ENCODE assay signal across 8 mouse cellular contexts in genomic region chr11:69801379-69801977, GRCm38 (mm10). TPM values are rescaled to one million over a fixed set of nuclear protein-coding genes. Genes with fewer than 3 reads are reported as not detected.
A peak's percentile ranks its signal among the peaks of the same experiment; 100 is the strongest.
DNase-seq lines count a peak whose midpoint lies in the region; ATAC-seq and TF ChIP-seq lines count a peak whose summit lies in the region.

TSS of gene Fgf11 (minus strand) at chr11:69801857.

- TF ChIP-seq POLR2A in liver, adult 2 months (IDR thresholded peaks at IDR 0.05; ENCODE audit: extremely low read depth, insufficient read depth, low read length): no peak

- 0 out of 2 replicates have a peak, but pooled peaks cover 1% of the 10 kb centered on the region for H3K9me3 ChIP-seq in hindbrain, embryonic 12.5 days (replicated peaks)
- no peaks in the 10 kb centered on the region for H3K9me3 ChIP-seq in limb, embryonic 15.5 days
- no peaks in the 10 kb centered on the region for H3K9me3 ChIP-seq in stomach, embryonic 15.5 days

- H3K36me3 ChIP-seq in liver, adult 2 months (ENCODE audit: control insufficient read depth, insufficient read depth, low read length): no peaks in the 10 kb centered on the region
- H3K36me3 ChIP-seq in hindbrain, embryonic 12.5 days: no peaks in the 10 kb centered on the region
- 0 out of 2 replicates have a peak, but pooled peaks cover 8% of the 10 kb centered on the region for H3K36me3 ChIP-seq in limb, embryonic 15.5 days
- H3K36me3 ChIP-seq in stomach, embryonic 15.5 days: no peaks in the 10 kb centered on the region

- peak within 1 kb of the TSS; percentile 59 for H3K4me3 ChIP-seq in liver, adult 2 months (ENCODE audit: insufficient read depth, low read depth, low read length)
- peak within 1 kb of the TSS; percentile 53 for H3K4me3 ChIP-seq in hindbrain, embryonic 12.5 days
- peak within 1 kb of the TSS; percentile 60 for H3K4me3 ChIP-seq in limb, embryonic 15.5 days
- H3K4me3 ChIP-seq in stomach, embryonic 15.5 days (replicated peaks): peak within 1 kb of the TSS; percentile 56

- DNase-seq in CD4-positive, CD25-positive, alpha-beta regulatory T cell, adult 2 months (ENCODE audit: low read depth, low spot score): peak; percentile 28
- no peak for DNase-seq in liver, adult 2 months (ENCODE audit: extremely low read depth, low read depth, low spot score)
- no peak for DNase-seq in liver
- no peak for DNase-seq in retina, embryonic 14.5 days (ENCODE audit: low spot score)

- H3K27me3 ChIP-seq in liver, adult 2 months (ENCODE audit: control insufficient read depth, insufficient read depth, low read length): peaks cover 9% of the 10 kb centered on the region
- H3K27me3 ChIP-seq in hindbrain, embryonic 12.5 days: peaks cover 67% of the 10 kb centered on the region
- H3K27me3 ChIP-seq in limb, embryonic 15.5 days: peaks cover 60% of the 10 kb centered on the region
- peaks cover 6% of the 10 kb centered on the region; the same call in 1 of the 2 replicates for H3K27me3 ChIP-seq in stomach, embryonic 15.5 days (replicated peaks)

- no peak within 1 kb of the TSS for H3K27ac ChIP-seq in liver, adult 2 months (replicated peaks; ENCODE audit: insufficient read depth, low read depth, low read length)
- peak within 1 kb of the TSS; percentile 93 for H3K27ac ChIP-seq in hindbrain, embryonic 12.5 days
- peak within 1 kb of the TSS; percentile 68 for H3K27ac ChIP-seq in limb, embryonic 15.5 days
- H3K27ac ChIP-seq in stomach, embryonic 15.5 days: peak within 1 kb of the TSS; percentile 76

- H3K4me1 ChIP-seq in liver, adult 2 months (ENCODE audit: control insufficient read depth, insufficient read depth, low read length): peaks cover 4% of the 10 kb centered on the region
- H3K4me1 ChIP-seq in hindbrain, embryonic 12.5 days: peaks cover 60% of the 10 kb centered on the region
- H3K4me1 ChIP-seq in limb, embryonic 15.5 days: peaks cover 62% of the 10 kb centered on the region
- H3K4me1 ChIP-seq in stomach, embryonic 15.5 days: peaks cover 58% of the 10 kb centered on the region

- ATAC-seq in CD4-positive, CD25-positive, alpha-beta regulatory T cell, adult 4 months: no peak
- no peak for ATAC-seq in hindbrain, embryonic 12.5 days (ENCODE audit: low FRiP score)
- ATAC-seq in limb, embryonic 15.5 days (ENCODE audit: insufficient number of reproducible peaks, low FRiP score, low TSS enrichment, low read depth): no peak
- no peak for ATAC-seq in stomach, embryonic 15.5 days (ENCODE audit: insufficient read depth, low FRiP score, low read depth)

- H3K79me2 ChIP-seq in liver, adult 2 months (ENCODE audit: control insufficient read depth, insufficient read depth, low read length): no peaks in the 10 kb centered on the region

- 3% methylated on average over 33 of the region's 33 CpGs for WGBS in liver, adult 2 months
- WGBS in hindbrain, embryonic 12.5 days: 1% methylated on average over 33 of the region's 33 CpGs
- WGBS in limb, embryonic 15.5 days: under 1% methylated on average over 33 of the region's 33 CpGs
- 2% methylated on average over 33 of the region's 33 CpGs for WGBS in stomach, embryonic 15.5 days

- peak within 1 kb of the TSS; percentile 90 for H3K4me2 ChIP-seq in hindbrain, embryonic 12.5 days (replicated peaks)
- peak within 1 kb of the TSS; percentile 97 for H3K4me2 ChIP-seq in limb, embryonic 15.5 days
- peak within 1 kb of the TSS; percentile 98 for H3K4me2 ChIP-seq in stomach, embryonic 15.5 days

- TF ChIP-seq CTCF in liver, adult 2 months (IDR thresholded peaks at IDR 0.05; ENCODE audit: low read depth, low read length): no peak

- peak within 1 kb of the TSS; percentile 61 for H3K9ac ChIP-seq in liver, adult 2 months (ENCODE audit: low read depth, low read length)
- H3K9ac ChIP-seq in hindbrain, embryonic 12.5 days: peak within 1 kb of the TSS; percentile 73
- peak within 1 kb of the TSS; percentile 43 for H3K9ac ChIP-seq in limb, embryonic 15.5 days
- H3K9ac ChIP-seq in stomach, embryonic 15.5 days: peak within 1 kb of the TSS; percentile 60

RNA-seq across cellular contexts. Expression of gene Fgf11, which starts in this region (rescaled TPM):
- not detected for polyA plus RNA-seq in CD4-positive, CD25-positive, alpha-beta regulatory T cell, adult 4 months (2017; shearing (Covaris generic))
- total RNA-seq in liver, adult 2 months (2014; rRNA removed): 0.18 and 0.20 TPM in 2 replicates
- polyA plus RNA-seq in liver, adult 2 months (2012; rRNA removed): 0.33 and 0.34 TPM in 2 replicates
- 3.7 and 4.2 TPM in 2 replicates for polyA plus RNA-seq in hindbrain, embryonic 12.5 days (2016; fragmentation: Nextera tagmentation; extraction: Ambion mirVana)
- 3.4 and 3.9 TPM in 2 replicates for polyA plus RNA-seq in limb, embryonic 15.5 days (2015; fragmentation: Nextera tagmentation; extraction: Ambion mirVana)
- polyA plus RNA-seq in stomach, embryonic 15.5 days (2015; fragmentation: Nextera tagmentation; extraction: Ambion mirVana): 2.2 and 2.4 TPM in 2 replicates
